Mouse (Mus musculus) urinary bladder, postnatal 25 days (tissue): ENCODE measurements around the gene Rpl21.
A peak's percentile ranks its signal among the peaks of the same experiment; 100 is the strongest.
"Not testable (repeated sequence)": the region's sequence is repeated elsewhere in the genome, so short reads cannot be mapped to it uniquely, and the experiment has no call there.

ENCODE experiments used
- DNase-seq: peaks from one replicate; pipeline ENCODE4 v3.0.0; 2022; ENCODE audit warnings: low spot score

The Rpl21 gene

GRCm38 (mm10) chr5:146867246-146867945 lies 34.7 kb downstream of the Rpl21 start:
- DNase-seq = peak; percentile 19

- no peak for DNase-seq
Observed at GRCm38 (mm10) chr5:146867946-146868314, 35.2 kb downstream of the Rpl21 start.

- no peak for DNase-seq
Observed at GRCm38 (mm10) chr5:146872981-146873631, 40.4 kb downstream of the Rpl21 start.

GRCm38 (mm10) chr5:146876024-146876423 lies 43.3 kb downstream of the Rpl21 start:
- no peak for DNase-seq

- not testable (repeated sequence) for DNase-seq
Observed at GRCm38 (mm10) chr5:146877882-146878281, 45.2 kb downstream of the Rpl21 start.

- no peak for DNase-seq
Observed at GRCm38 (mm10) chr5:146882261-146882660, 49.6 kb downstream of the Rpl21 start.

GRCm38 (mm10) chr5:146883053-146883452 lies 50.4 kb downstream of the Rpl21 start:
- no peak for DNase-seq

- no peak for DNase-seq
Observed at GRCm38 (mm10) chr5:146883486-146884272, 51.0 kb downstream of the Rpl21 start.
